Mouse (Mus musculus) lung, postnatal 14 days (tissue): Measurements from ENCODE around the gene Szrd1.
A peak's percentile ranks its signal among the peaks of the same experiment; 100 is the strongest.

Source experiments
- DNase-seq: peaks from one replicate; pipeline ENCODE4 v3.0.0; 2021

Szrd1 gene

DNA sequence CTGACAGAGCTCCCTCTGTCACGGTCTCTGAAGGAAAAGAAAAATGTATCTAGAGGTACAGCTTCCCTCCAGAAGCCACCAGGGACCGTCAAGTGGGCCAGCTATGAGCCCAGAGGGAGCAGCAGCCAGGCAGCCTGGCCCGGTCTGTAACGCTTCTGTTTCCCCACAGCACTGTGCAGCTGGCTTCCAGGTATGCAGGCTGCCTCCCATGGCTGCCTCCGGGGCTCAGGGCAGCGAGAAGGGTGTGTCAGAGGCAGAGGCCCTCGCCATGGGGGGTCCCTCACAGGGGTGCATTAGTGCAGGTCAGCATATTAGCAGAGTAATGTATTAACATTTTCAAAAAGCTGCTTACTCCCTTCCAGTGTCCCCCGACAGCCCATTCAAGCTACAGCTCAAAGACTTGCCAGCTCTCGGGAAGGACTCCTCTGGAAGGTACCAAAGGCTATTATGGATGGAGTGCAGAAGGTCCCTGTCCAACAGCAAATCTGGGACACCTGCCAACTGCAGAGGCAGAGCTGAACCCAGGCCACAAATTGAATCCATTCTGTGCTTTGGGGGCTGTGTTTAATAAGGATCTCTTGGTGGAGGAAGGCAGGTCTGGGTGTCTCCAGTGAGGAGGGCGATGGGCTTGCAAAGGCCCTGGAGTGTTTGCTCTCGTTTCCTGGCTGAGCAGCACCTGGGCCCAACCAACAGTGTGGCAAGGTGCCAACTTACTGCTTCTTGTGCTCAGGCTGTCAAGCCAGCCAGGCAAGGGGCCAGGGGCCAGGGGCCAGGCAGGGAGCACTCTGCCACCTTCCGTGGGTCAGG is 72.7 kb downstream of the Szrd1 start:
- peak; percentile 63 for DNase-seq

DNA sequence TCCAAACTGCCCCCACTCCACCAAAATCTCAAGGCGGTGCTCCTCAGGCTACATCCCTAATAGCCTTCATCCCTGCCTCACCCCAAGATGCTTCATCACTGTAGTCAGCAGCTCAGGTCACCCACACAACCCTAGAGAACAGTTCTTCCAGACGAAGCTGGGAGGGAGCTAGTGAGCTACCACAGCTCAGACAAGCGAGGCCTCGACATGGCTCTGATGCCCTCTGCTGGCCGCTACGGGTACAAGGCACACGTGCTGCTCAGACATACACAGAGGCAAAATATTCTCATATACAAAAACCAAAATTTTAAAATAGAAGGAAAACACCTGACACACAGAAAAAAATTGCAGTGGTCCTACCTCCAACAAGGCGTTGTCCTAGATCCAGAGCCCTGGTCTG is 74.5 kb downstream of the Szrd1 start:
- DNase-seq = peak; percentile 88

DNA sequence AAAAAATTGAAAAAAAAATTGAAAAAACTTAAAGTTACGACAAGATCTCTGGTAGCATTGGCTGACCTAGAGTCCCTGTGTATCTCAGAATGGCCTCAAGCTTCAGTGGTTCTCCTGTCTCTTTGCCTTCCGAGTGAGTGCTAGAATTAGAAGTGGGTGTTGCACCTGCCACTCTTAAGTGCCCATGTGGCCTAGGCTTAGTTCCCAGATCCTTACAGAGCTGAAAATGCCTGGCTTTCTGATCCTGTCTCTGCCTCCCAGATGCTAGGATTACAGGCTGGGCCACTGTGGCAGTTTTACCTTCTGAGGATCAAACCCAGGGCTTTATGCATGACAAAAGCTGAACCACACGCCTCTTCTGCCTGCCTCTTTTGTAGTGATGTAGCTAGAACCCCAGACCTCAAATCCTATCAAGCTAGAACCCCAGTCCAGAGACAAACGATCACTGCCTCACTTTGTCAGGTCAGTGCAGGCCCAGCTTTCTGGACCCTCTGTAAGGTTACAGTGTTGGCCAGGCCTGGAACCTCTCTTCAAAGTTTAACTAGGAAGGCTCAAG is 75.4 kb downstream of the Szrd1 start:
- no peak for DNase-seq
